In genomic region chr19:37886355-37887120, GRCm38 (mm10) we compare ENCODE assay signal across 8 mouse cellular contexts.
DNase-seq lines count a peak whose midpoint lies in the region; ATAC-seq lines count a peak whose summit lies in the region.

No protein-coding gene starts in this region.

- 14% methylated on average over 15 of the region's 15 CpGs for WGBS in forebrain, embryonic 13.5 days
- 16% methylated on average over 15 of the region's 15 CpGs for whole genome bisulfite sequencing in hindbrain, embryonic 13.5 days

- peak overlapping the region; percentile 29 for H3K4me3 ChIP-seq in forebrain, embryonic 13.5 days
- peak overlapping the region; percentile 38 for H3K4me3 ChIP-seq in hindbrain, embryonic 13.5 days

- peak overlapping the region; percentile 56 for H3K4me2 ChIP-seq in forebrain, embryonic 13.5 days
- H3K4me2 ChIP-seq in hindbrain, embryonic 13.5 days, result peak overlapping the region; percentile 58

- H3K36me3 ChIP-seq in forebrain, embryonic 13.5 days (ENCODE audit: poor library complexity, severe bottlenecking), result no peaks in the 10 kb centered on the region
- no peaks in the 10 kb centered on the region for H3K36me3 ChIP-seq in hindbrain, embryonic 13.5 days

- H3K9me3 ChIP-seq in forebrain, embryonic 13.5 days (replicated peaks), result no peaks in the 10 kb centered on the region
- no peaks in the 10 kb centered on the region for H3K9me3 ChIP-seq in hindbrain, embryonic 13.5 days

- peak; percentile 52 for DNase-seq in CD4-positive, CD25-positive, alpha-beta regulatory T cell, adult 2 months (ENCODE audit: low read depth, low spot score)
- DNase-seq in layer of hippocampus, postnatal 36 days, result peak; percentile 34 to 55
- DNase-seq in lung, postnatal 25 days (ENCODE audit: low spot score), result peak; percentile 73
- DNase-seq in right cerebral cortex, postnatal 36 days (ENCODE audit: low spot score in 2 of 2), result peak; percentile 22 to 31

- peaks cover 72% of the 10 kb centered on the region for H3K27me3 ChIP-seq in forebrain, embryonic 13.5 days
- peaks cover 44% of the 10 kb centered on the region for H3K27me3 ChIP-seq in hindbrain, embryonic 13.5 days

- ATAC-seq in CD4-positive, CD25-positive, alpha-beta regulatory T cell, adult 4 months, result no peak
- peak; percentile 67 for ATAC-seq in cerebellum, adult (ENCODE audit: insufficient number of reproducible peaks, low FRiP score, low TSS enrichment)
- peak; percentile 70 for ATAC-seq in forebrain, embryonic 13.5 days
- ATAC-seq in hindbrain, embryonic 13.5 days (ENCODE audit: low FRiP score), result peak; percentile 83

- peaks cover 4% of the 10 kb centered on the region for H3K4me1 ChIP-seq in forebrain, embryonic 13.5 days
- 0 out of 2 replicates have a peak, but pooled peaks cover 2% of the 10 kb centered on the region for H3K4me1 ChIP-seq in hindbrain, embryonic 13.5 days (replicated peaks)

- no peak overlapping the region for H3K27ac ChIP-seq in forebrain, embryonic 13.5 days
- H3K27ac ChIP-seq in hindbrain, embryonic 13.5 days, result no peak overlapping the region

- peak overlapping the region; percentile 50; the same call in 1 of the 2 replicates for H3K9ac ChIP-seq in forebrain, embryonic 13.5 days
- H3K9ac ChIP-seq in hindbrain, embryonic 13.5 days, result peak overlapping the region; percentile 63
